Mouse (Mus musculus): ENCODE measurements around the gene Gm11541.

Gene Gm11541

DNA sequence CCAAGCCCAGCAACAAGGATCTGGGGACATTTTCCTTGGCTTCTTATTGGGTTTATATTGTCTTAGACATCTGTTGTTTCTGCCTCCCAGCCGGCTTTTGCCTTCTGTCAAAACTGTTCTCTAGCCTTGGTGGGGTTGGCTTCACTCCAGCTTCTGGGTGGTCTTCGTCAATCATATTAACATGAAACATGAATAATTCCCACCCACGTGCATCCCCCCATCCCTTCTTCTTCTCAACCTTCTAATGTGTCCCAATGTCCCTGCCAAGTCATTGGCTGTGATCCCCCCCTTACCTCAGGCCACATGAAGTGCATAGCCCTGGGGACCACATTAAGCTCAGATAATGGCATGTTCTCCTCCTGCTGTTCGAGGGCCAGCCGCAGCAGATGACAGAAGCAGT is at the start of gene Gm11541:
Gene Gm11541 (minus strand): TSS at position 28 of the 400 bp plus-strand sequence.
- no peak for DNase-seq

DNA sequence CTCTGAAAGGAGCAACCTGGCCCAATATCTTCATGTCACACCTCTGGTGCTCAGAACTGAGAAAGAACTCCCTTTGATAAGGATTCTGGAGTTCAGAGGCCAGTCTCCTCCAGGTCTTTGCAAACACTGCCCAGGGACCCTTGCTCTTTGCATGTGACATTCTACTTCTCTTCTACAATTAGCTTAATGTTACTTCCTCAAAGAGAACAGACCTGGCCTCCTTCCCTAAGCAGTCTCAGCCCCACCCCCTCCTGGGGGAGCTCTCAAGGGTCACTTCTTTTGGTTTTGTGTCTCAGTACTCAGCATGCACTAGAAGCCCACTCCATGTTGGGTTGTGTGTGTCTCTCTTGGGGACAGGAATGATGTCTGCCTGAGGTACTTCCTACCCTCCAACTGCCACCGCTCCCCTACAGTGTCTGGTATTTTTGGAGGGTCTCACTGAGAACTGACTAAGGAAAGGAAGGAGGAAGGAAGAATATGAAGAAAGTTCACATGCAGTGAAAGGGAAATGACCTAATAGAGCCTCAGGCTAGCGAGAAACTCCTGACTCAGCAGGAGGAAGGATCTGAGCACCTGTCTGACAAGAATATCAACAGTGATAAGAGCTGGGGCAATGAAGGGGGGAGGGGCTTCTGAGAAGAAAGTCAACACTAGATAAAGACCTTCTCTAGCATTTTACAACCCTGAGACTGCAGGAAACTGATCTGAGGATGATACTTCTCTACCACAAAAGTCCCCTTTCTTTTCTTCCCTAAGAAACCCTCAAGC is 48.8 kb upstream of the Gm11541 start:
- no peak for DNase-seq

DNA sequence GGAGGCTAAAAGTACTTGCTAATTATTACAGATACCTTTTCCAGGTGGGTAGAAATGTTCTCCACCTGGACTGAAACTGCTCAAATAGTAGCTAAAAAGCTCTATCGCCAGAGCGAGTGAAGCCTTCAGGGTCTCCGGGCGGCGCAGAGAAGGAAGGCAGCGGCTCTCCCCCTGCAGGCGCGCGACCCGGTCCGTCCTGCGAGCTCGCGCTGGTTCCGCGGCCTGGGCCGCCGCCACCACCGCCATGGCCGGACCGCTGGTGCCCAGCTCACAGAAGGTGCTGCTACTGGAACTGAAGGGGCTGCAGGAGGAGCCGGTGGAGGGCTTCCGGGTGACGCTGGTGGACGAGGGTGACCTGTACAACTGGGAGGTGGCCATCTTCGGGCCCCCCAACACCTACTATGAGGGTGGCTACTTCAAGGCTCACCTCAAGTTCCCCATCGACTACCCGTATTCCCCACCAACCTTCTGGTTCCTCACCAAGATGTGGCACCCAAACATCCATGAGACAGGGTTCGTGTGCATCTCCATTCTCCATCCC is 37.5 kb upstream of the Gm11541 start, which contains the start of gene Cdc34b:
Gene Cdc34b (plus strand): TSS at position 51 of the 541 bp plus-strand sequence.
- DNase-seq, result no peak

DNA sequence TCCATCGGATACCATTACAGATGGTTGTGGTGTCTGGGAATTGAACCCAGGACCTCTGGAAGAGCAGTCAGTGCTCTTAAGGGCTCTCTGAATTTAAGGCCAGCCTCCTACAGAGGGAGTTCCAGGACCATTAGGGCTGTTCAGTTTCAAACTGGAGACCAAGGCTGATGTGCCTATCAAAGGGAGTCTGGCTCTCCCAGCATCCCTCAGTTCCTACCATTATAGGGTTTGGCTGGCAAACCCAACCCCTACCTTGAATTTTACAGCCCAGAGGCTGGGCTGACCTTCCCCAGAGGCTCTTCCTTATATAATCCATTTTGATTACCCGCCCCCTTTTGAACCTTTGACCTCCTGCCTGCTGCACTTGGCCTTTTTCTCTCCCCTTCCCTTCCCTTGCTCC is 31.4 kb upstream of the Gm11541 start:
- no peak for DNase-seq

DNA sequence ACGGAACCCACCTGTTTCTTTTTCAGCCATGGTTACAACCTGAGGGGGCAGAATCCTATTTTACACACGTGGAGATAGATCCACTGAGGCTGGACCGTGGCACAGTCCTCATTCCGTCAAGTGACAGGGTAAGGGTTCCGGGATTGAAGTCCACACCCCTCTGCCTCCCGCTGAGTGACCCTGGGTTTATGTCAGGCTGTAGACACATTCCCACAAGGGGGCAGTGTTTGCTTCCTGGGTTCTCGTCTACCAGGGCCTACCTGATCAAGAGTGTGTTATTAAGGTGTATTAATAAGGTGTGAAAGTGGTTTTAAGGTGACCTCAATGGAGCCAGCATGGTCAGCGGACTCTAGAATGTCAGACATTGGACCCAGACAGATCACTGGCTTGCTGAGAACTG is 28.5 kb upstream of the Gm11541 start:
- DNase-seq, result peak; percentile 41

DNA sequence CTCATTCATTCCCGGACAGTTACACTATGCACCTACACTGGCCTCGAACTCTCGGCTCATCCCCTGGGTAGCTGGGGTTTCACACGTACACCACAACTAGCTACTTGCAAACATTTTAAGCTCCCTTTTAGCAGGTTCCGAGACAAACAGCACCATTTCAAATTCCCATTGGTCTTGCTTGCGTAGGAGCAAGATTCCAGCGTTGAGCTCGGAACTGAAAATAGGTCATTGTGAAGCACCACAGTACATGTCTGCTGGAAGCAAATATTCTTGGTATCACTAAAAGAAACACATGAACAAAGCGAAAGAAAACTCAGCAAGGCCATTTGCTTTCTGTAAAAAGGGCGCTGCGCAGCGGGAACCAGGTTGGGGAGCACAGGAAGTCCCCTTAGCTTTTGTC is 26.9 kb upstream of the Gm11541 start:
- no peak for DNase-seq

DNA sequence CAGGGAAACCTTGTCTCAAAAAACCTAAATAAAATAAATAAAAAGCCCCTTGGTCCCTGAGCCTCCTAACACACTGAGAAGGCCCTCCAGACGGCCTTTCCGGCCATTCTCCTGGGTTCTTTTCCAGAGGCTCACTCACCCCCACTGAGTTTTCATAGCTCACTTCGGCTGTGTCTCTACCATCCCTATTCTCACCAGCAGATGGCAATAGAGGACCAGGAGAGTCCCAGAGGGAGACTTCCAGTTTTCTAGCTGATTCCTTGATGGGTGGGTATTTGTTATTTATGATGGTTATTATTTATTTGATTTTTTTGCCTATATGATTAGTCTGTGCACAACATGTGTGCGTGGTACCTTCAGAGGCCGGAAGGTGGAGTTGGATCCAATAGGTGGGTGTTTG is 26.0 kb upstream of the Gm11541 start:
- DNase-seq, result no peak

DNA sequence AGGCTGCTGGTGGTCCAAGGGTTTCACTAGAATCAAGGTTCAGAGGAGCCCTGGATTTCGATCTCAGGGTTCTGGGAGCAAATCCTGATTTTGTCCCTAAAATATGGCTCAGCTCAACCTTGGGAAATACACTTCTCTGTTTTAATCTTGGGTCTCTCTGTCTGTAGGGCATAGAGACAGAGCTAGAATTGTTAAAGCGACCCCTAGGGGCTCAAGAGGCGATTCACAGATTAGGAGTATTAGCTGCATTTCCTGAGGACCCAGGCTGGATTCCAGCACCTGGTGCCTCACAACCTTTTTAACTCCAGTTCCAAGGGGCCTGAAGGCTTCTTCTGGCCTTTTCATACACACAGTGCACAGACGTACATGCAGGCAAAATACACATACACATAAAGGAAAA is 25.3 kb upstream of the Gm11541 start:
- no peak for DNase-seq

DNA sequence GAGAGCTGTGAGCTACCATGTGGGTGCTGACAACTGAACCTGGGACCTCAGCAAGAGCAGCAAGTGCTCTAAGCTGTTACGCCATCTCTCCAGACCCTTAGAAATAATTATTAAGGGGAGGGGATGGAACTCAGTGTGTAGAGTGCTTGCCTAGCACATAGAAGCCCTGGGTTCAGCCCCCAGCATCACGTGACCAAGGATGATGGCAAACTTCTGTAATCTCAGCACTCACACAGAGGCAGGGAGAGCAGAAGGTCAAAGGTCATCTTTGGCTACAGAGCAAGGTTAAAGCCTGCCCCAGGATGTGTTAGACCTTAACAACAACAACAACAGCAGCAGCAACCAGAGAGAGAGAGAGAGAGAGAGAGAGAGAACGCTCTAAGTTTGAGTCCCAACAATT is 24.2 kb upstream of the Gm11541 start:
- DNase-seq, result no peak

DNA sequence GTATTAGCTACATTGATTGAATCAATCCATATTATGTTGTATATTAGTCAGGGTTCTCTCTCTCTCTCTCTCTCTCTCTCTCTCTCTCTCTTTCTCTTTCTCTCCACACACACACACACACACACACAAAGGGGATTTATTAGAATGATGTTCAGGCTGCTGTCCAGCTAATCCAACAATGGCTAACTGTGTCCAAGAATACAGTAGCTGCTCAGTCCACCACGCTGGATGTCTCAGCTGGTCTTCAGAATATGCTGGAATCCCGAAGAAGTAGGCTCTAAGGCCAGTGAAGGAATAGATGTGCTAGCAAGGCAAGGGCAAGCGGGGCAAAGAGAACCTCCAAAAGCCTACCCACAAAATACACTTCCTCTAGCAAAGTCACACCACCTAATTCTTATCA is 23.0 kb upstream of the Gm11541 start:
- DNase-seq, result no peak

DNA sequence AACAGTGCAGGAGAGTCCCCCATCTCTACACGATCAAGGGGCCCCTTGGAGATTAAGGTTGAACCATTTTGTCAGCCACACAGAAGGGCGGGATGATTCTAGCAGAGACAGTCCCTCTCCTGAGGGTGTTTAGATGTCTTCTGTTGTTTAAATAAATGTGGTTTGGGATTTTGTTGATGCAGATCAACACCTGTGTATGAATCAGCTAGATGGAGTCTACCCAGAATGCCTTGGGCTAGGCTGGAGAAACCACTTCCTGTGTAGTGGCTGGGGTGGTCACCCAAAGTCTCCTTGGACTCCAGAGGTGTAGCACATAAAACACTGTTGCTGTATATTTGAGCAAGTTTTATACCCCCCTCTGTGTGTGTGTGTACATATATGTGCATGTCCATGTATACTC is 14.9 kb upstream of the Gm11541 start:
- no peak for DNase-seq

DNA sequence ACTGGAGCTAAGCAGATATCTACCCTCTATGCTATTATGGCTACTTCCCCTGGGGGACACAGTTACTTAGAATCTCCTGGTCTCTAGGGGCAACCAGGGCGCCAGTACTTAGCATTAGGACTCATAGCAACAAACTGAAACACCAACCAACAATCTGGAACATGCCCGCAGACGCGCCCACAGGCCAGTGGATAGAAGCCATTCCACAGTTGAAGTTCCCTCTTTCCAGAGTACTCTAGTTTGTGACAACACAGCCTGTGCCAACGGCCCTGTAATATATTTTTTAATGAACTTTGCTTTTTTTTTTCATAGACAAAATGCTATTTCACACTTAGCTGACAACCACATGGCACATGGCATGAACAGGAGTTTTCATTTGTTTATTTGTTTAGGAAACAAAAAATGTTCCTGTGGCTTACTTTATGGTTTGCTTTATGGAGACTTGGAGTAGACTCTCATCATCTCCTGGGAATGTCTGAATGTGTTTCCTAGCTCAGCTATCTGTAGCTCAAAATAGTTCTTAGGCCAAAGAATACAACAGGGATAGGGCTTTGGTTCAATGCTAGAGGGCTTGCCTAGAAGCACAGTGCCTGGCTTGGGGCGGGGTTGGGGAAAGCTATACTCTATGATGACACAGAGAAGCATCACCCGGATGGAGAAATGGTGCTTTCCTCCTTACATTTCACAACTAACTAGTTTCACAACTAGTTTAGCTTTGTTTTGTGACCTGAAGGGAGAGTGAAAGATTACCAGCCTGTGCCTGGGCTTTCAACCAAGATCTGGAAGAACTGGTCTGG is 14.0 kb upstream of the Gm11541 start:
- DNase-seq, result no peak

DNA sequence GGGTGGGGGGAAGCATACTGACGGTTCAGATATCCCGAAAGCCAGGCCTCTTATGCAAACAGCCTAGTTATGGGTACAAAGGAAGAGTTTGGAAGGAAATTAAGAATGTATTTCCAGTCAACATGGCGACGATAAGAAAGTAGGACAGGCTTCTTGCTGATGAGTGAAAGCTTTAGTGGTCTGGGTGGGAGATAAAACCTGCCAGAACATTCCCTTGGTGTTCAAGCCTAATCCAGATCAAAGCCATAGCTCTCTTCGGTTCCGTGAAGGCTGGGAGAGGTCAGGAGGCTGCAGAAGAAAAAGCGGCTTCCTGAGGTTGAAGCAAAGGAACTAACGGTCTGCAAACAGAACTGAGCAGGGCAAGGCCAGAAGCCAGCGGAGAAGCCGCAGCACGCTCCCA is 12.9 kb upstream of the Gm11541 start:
- no peak for DNase-seq

DNA sequence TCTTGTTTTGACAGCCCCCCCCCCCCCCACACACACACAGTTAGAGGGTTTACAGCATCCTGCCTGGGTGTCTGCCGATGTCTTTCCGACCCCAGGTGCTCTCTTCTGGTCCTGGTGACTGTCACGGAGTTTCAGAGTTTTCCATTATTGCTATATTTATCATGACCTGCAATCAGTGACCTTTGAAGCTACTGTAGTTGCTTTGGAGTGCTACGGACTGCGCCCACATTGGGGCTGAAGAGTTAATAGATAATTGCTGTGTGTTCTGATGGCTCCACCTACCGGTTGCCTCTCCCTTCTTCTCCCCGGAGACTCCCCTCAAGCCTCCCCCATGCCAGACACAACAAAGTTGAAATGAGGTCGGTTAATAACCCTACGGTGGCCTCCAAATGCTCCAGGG is 12.5 kb upstream of the Gm11541 start:
- DNase-seq, result peak; percentile 26

DNA sequence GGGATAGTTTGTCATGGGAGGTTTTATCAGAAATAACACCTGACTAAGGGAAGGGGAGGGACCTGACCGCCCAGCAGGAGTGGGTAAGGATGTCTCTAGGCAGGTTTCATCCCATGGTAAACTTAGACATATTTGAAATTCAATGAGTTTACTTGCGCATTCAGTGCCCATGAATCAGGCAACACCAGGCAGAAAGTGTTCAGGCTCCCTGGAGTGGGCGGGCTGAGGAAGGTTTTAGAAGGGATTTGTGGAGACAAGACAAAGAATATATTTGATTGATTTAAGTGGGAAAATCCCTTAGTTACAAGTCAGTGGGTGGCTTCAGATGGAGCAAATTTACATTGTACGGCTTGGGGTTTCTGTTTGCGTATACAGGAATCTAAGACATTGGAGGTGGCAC is 11.3 kb upstream of the Gm11541 start:
- DNase-seq, result no peak

DNA sequence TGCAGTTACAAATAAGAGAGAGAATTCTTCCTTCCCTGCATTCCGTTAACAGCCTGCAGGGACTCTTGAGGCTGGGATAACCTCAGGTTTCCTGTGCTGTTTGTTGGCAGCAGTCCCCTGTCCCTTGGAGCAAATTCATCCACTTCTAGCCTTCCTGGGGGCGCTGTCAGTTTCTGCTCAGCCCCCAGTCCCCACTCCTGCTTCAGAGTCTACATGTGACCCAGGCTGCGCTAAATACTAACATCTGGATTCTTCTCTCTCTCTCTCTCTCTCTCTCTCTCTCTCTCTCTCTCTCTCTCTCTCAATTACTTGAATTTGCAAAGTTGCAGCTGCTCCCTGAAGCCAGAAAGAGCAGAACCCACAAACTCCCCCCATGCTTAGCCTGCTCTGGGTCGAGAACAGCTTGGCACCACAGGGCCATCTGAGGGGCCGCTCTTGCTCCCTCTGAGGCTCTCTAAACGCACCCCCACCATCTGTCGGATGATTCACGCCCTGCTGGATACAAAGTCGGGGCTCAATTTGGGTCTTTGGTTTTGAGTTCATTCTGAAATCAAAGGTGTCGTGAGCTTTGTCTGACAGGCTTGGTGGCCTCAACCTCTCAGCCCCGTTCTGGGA is 9.1 kb upstream of the Gm11541 start:
- no peak for DNase-seq

DNA sequence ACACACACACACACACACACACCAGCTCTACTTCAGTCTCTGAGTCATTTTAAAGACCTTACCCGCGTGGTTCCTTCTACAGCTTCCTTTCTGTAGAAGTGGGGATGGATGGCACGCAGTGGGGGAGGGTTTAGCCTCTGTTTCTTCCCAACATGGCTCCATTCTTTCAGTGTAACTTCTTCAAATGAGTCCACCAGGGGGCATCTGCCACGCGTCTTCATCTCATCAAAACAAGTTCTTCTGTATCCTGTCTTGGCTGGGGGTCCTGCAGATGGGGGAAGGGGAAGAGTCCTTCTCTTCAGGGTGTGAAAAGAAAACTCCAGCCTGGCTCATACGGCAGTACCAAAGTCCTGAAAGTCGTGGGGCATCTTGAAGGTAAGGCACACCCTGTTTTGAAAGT is 279 bp downstream of the Gm11541 start:
- DNase-seq, result no peak

DNA sequence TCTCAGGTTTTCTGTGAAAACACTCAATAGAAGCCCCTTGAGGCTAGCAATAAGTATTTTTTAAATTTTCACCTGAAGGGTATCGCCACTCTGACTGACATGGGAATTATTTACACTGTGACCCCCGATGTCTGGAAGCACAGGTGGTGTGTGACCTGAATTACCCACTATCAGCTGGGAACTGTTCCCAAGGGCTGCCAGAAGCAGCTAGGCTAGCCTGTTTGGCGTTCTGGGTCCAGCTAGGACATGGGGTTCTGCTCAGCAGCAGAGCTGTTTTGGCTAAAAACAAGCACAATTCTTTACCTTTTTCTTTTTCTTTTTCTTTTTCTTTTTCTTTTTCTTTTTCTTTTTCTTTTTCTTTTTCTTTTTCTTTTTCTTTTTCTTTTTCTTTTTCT is 2.1 kb downstream of the Gm11541 start:
- DNase-seq, result no peak

DNA sequence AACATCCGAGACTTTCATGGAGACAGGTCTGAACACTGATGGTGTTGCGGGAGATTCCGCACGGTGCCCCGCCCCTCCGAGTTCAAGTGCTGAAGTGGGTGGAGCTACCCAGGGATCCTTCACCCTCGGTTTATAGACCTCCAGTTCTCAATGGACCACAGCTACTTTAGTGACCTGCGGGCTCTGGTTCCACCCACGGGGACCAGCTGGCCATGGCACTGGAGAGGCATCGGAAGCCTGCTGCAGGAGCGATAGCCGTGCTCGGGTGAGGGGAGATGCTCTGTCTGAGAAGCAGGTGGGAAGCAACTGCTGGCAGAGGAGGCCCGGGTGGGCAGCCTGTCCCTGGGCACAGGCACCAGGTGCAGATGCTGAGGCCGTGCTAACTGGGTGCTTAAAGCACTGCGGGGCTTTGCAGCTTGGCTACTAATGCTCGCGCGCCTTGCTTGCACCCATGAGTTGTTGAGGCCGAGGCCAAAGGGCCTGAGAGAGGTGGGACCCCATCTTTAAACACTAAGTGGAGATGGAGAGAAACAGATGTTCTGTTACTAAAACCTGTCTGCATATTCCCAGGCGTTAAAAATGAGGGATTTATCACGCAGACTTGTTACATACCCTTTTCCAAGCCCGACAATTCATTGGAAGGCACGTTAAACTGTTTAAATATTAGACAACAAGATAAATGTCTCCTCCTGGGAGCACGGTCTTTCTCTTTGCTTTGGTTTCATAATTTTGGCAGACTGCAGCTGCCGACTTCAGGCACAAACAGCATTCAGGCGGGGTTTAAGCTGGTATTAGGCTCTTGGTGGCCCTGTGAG is 2.7 kb downstream of the Gm11541 start:
- no peak for DNase-seq

DNA sequence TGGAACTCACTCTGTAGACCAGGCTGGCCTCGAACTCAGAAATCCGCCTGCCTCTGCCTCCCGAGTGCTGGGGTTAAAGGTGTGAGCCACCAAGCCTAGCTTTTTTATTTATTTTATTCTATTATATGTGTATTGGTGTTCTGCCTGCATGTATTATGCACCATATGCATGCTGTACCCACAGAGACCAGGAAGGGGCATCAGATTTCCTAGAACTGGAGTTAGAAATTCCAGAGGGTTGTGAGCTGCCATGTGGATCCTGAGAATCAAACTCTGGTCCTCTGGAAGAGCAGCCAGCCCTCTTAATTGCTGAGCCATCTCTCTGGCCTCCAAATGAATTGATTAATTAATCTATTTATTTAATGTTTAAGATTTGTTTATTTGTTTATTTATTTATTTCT is 4.9 kb downstream of the Gm11541 start:
- DNase-seq, result no peak

DNA sequence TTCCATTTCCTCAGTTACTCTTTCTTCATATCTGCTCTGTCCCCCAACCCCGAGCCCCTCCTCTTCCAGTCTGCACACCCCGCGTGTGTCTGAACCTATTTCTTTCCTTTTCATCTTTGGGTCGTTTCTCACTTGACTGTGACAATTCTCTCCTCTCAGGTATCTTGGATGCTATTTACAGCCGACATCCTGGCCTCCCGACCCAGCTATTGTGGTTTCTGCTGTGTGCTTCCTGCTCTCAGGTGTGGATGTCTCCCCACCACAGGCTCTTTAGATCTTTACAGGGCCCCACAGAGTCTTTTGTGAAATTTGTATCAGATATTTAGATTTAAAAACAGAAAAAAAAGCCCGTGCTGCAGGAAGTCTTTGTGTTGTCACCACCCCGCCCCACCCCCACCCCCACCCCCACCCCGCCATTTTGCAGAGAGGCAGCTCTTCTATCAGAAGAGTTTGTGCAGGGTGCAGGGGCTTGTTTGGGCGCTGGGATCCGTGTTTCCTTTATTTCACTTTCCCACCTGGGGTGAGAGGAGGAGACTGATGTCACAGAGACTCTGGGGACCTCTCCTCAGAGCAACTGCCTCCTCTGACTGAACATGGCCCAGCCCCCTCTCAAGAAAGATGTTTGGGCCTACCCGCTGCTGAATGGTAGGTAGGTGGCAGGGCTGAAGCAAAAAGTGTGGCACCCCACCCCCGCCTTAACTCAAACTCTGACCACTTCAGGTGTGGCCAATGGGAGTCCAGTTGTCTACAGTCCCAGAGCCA is 6.4 kb downstream of the Gm11541 start:
- DNase-seq, result no peak

DNA sequence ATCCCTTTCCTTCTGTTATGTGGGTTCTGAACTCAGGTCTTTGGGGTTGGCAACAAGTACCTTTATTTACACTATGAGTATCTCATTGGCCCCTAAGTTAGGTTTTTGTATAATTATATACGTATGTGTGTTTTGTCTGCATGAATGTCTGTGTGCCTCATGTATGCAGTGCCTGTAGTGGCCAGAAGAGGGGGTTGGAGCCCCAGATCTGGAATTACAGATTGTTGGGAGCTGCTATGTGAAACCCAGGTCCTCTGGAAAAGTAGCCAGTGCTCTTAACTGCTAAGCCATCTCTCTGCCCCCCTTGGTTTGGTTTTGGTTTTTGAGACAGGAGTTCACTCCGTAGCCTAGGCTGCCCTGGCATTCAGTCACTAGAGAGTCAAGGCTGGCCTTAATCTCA is 7.2 kb downstream of the Gm11541 start:
- no peak for DNase-seq

Measured in kidney, adult 11 months (tissue).